Mouse (Mus musculus) cerebellum, postnatal 4 days (tissue): Measurements from ENCODE around the gene Dip2b.

Experiments used
- DNase-seq, 2 experiments: peaks; one replicate each; pipeline ENCODE4 v3.0.0; 2022; ENCODE audit warnings: low spot score in 2 of 2, mixed read lengths in 1 of 2

Gene Dip2b

DNA sequence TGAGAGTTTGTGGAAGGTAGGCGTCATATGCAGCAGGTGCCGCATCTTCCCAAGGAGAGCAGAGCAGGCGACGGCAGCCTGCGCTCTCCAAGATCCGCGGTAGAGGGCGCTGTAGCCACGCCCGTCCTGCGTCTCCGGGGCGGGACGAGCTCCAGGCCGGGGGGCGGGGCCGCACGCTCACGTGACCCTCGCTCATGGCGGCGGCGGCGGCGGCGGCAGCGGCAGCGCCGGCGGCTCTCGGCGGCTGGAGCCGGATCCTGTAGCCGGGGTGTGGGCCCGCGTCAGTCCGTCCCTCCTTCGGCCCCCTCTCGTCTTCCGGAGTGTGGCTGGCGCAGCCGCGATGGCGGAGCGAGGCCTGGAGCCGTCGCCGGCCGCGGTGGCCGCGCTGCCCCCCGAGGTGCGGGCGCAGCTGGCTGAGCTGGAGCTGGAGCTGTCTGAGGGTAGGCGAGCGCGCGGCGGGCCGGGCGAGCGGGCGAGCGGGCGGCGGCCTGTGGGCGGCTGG, at the start of gene Dip2b:
Gene Dip2b (plus strand): TSS at position 195 of the 502 bp plus-strand sequence.
- DNase-seq: peak; percentile 99 to 100

DNA sequence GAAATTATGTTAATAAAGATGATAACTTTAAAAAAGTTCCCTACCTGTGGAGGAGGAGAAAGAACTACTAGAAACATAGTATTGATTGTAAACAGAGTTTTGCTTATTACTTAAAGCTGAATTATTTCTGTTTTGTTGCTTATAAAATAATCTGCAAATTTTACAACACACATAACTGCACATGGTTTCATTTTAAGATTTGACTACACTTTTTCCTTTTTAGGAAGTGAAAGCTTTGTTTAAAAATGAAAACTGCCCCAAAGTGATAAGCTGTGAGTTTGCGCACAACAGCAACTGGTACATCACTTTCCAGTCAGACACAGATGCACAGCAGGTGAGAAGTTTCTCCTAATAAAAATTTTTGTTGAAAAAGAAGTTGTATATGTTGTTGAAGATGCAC, 45.4 kb upstream of the Dip2b start:
- DNase-seq: no peak

DNA sequence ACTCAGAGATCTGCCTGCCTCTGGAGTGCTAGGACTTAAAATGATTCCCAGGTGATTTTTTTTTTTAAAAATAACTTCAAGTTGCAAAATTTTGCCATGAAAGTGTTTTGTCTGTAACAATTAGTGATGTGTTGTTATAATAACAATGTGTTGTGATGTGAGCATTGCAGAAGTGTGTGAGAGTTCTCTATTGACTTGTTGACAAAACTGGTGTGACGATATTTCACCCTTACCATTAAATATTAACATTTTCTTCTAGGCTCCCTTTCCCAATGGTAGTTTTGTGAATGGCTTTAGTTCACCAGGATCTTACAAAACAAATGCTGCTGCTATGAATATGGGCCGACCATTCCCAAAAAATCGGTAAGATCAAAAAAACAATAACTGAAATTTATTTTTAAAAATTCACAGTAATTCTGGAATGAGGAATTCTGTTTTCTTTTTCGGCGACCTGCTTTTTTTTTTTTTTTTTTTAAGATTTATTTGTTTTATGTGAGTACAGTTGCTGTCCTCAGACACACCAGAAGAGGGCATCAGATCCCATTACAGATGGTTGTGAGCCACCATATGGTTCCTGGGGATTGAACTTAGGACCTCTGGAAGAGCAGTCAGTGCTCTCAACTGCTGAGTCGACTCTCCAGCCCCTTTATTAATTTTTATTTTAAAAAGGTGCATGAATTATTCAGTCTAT, 41.2 kb upstream of the Dip2b start:
- no peak for DNase-seq

DNA sequence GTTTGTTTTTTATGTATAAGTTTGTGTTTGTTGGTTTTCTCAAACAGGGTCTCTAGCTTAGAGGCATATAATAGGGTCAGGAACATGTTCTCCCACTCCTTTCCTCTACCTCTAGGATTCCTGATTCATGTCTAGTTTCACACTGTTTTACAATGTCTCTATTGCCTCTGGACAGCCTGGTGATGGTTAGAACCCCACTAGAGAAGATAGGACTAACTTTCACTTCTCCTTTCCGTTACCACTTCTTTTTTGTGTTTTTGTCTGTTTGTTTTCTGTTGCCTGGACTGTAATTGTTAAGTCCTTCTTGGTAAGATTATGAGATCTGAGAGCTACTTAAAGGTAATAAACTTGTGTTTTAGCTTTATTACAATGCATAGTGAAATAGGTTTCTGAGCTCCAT, 39.1 kb upstream of the Dip2b start:
- DNase-seq: no peak

DNA sequence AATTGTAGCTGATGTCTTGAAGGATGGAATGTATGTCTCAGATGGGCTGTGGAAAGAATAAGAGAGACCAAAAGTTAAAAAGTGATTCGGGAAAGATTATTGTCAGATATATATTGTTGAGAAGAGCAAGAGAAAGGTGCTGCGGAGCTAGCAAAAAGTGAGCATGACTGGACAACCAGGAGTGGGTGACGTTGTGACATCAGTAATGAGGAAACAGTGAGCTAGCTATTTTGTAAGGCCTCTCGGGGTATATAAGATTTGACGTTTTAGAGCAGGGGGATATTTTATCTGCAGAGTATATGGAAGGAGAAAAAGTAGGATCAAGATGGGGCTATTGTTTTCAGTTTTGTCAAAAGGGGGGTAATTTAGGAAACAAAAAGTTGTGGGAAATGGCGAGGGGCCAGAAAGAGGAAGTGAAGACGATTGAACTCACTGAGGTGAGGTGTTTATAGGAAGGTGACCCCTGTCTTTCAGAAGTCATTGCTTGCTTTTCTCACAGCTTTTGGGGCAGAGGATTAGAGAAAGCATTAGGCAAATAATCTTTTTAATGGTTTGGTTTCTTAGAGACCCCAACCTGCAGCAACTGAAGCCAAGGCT, 33.7 kb upstream of the Dip2b start:
- no peak for DNase-seq

DNA sequence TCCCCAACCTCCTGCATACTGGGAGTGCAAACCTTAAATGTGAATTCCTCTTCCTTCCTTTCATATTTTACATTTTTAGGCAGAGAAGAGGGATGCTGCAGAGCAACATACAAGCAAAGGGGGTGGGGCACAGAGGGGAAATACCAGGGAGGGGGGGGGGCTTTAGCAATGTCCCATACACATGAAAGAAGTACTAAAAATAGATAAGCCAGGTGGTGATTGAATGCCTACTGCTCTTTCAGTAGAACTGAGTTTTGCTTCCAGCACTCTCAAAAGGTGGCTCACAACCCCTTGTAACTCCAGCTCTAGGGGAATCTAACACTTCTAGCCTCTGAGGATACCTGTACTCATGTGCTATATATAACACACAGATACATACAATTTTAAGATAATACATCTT, 32.3 kb upstream of the Dip2b start:
- DNase-seq: no peak

DNA sequence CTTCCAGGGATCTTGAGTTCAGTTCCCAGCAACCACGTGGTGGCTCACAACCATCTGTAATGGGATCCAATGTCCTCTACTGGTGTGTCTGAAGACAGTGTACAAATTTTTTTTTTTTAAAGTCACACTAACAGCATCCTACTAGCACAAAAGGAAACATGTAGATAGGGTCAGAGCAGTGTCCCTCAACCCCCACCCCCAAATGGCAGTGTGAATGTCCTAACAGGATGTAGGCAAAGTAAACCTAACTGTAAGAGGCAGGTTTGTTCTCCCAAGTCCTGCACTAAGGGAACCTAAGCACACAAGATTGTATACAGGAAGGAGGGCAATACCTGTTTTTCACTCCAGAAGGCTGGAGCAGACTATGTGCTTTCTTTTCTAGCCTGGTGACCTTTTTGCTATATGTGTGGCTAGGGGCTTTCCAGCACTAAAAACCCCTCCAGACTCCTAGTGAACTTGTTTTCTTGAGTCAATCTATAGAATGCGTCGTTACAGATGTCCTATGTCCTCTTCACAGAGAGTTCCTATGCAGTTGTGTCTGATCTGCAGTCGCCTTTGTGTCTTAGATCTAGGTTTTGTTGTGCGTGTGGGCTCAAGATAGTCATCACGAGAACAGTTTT, 20.1 kb upstream of the Dip2b start:
- no peak for DNase-seq

DNA sequence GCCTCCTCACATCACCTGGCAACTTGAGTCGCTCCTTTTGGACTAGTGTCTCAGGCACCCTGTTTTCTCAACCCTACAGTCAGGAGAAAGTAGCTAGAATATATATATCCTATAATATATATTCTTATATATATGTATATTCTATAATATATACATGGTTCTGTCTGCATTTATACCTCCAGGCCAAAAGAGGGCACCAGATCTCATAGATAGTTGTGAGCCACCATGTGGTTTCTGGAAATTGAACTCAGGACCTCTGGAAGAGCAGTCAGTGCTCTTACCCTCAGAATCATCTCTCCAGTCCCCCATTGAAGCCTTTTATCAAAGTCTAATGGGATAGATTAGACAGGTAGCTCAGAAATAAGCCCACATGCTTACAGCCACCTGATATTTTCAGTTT, 17.3 kb upstream of the Dip2b start:
- no peak for DNase-seq

DNA sequence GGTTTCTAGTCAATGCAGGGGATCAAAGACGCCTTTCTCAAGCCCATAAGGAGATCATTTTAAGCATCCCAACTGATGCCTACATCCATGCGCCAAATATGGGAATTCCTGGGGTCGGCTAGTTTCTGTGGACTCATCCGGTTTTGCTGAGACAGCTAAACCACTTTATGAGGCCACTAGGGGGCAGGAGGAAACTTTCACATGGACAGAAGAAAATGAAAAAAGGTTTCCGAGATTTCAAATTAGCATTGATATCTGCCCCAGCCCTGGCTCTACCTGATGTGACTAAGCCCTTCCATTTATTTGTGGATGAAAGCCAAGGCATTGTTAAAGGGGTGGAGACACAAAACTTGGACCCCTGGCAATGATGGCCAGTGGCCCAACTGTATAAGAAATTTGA, 15.5 kb upstream of the Dip2b start:
- DNase-seq: peak in 1 of 2 experiments; percentile 49

DNA sequence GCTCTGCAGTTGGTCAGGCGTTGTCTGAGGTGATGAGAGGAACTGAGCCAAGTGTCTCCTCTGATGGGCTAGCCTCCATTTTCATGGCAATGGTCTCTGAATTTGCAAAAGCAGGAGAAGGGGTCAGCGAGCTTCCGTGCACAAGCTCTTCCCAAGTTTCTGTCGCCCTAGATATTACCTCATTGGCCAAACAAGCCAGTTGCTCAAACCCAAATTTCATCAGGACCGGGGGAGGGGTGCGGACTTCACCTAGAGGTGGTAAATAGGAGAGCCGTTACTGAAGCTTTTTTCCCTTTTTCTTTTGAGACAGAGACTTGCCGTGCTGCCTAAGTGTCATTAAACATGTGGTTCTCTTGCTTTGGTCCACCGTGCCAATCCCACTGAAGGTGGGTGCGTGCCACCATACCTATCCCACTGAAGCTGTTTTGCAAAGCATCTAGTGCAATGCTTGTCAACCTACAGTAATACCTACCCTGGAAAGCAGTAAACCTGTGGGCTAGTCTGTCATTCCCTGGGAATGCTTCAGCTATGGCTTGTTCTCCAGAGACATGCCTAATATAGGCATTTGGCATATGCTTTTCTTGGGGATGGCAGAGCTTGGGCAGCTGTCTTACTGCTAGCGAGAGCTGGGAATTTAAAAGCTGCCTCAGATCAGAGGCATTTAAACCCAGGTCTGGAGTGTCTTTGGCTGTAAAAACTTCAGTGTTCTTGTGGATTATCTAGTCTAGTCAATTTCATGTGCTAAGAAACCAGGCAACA, 13.2 kb upstream of the Dip2b start:
- DNase-seq: no peak

DNA sequence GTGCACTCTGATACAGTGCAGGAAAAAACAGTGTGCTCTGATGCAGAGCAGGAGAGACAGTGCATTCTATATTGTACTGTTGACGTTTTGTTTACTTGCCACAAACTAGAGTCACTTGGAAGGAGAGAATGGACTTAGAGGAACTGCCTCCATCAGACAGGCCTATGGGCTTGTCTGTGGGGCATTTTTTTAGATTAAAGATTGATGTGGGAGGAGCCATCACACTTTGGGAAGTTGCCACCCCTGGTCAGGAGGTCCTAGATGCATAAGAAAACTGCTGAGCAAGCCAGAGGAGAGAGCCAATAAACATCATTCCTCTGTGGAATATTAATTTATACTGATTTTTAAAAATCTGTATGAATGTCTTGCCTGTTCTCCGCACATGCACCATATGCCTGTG, 10.3 kb upstream of the Dip2b start:
- no peak for DNase-seq

DNA sequence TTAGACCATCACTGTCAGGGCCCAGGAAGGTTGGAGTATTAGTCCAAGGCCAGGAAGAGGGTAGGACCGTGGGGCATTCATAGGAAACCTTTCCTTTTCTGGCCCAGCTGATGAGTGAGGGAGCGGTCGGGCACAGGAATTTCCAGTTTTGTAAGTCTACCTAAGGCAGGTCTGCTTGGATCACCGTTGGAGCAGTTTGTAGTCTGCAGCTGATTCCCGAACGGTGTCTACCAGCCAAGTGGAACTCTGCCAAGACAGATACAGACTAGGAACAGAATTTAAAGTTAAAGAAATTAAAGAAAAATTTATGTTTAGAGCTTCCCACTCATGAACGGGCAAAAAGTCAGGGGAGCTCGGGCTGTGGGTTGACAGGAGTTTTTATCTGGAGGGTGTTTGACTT, 9.0 kb upstream of the Dip2b start:
- DNase-seq: no peak

DNA sequence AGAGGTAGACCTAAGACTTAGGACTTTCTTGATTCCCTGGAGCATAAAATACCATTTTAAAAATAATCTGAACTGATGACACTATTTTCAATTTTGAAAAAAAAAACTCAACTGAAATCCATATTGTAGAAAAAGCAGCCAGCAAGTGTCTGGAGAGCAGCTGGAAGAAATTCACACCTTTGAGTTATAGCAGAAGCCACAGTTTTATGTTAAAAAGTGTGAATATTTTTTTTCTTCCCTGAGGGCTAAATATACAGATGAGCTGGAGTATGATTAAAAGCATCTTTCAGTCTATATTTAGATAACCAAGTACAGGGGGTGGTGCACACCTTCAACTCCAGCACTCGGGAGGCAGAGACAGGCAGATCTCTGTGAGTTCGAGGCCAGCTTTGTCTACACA, 8.6 kb upstream of the Dip2b start:
- no peak for DNase-seq

DNA sequence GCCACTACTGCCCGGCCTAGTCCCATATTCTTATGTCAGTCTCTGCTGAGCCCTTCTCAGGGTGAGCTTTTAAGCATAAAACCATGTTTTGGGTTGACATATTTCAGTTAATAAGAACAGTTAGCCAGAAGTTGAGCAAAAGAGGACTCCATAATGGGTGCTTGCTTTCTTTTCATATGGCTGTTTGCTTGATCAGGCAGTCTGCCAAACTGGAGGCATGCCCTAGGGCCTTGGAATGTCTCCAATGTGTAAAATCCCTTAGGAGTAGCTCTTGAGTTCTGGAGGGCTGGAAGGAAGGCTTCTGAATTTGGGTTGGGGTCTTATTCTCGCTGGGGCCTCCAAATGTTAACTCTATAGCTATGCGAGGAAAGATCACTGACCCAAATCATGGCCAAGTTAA, 5.9 kb upstream of the Dip2b start:
- no peak for DNase-seq

DNA sequence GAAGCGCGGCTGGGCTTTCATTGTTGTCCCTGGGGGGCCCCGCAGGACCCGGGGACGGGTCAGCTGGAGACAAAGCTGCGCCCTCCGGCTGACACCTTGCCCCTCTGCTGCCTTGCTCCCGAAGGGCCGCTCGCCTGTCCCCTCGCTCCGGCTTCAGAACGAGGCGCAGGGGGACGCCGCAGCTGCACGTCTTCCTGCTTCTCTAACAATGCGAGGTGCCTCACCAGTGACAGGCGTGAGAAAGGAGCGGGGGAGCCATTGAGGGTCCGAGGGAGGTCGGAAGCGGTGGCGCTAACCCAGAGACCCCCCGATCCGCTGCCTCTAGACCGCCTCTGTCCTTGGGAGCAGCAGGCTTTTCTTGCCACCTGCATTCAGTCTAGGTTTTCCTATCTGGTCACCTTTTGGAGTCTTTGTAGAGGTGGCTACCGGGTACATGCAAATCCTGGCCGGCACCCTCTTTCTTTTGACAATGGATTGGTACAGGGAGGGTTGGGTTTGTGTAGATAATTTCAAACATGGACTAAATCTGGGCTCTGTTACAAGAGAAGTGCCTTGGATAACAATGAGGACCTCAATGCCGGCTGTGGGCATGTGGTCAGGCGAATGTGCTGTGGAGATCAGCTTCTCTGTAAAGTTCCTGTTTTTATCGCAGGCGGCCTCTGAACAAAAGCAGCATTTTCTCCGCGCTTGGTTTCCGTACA, 687 bp downstream of the Dip2b start:
- DNase-seq: peak; percentile 31 to 50

DNA sequence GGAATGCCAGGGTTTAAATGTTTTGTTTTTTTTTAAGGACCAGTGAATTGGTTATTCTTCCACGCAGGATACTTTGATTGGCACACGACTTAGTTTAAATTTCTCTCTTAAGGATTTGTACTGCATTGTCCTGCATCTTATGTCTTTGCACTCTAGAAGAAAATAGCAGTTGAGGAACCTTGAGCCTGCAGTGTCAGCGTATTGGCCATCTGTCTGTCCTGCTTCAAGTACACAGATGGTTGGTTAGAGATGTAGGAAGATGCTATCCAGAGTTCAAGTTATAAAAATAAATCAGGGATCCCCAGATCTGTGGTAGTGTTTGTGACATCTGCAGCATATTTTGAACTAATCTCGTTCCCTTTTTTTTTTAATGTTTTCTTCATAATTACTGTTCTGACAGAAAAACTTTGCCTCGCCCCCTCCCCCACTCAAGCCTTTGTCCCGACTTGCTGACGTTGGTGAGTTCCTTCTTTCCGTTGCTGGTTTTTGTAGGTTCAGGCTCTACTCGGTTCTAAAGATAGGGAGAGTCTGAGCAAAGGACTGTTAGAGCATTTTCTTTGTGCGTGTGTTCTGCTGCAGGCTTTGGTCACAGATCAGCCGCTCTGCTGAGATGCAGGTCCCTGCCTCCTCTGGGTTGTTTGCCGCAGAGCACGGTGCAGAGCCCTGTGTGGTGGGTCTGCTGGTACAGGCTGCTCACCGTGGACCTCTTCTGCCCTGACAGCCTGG, 2.2 kb downstream of the Dip2b start:
- DNase-seq: no peak

DNA sequence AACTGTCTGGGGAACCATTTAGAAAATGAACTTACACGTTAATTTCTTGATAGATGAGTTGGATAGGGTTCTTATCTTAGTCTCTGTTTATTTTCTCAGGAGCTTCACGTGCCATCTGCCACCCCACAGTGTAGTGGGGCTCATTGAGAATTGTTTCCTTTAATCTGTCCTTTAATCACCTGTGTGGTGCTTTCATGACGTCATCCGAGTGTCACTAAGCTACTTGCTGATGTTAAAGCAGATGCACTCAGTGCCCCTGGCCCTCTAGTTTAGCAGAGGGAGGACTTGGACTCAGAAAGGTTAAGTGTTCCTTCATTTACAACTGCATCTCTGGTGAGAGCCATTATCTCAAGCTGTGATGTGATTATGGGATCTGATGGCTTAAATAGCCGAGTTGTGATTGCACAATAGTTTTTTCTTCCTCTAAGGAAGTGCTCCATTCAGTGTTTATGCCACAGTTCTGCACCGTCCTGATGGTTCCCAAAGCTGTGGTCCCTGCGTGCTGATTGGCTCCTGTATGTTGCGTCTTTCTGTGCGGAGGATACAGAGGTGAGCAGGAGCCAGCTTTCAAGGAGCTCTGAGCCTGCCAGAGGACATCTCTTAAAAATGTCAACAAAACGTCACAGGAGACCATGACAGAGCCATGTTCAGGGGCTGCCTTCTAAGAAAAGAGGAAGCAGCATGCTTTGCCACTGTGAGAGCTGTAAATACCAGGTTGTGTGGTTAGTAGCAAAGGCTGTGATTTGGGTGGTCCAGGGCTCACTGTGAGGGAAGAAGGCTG, 3.0 kb downstream of the Dip2b start:
- DNase-seq: no peak

DNA sequence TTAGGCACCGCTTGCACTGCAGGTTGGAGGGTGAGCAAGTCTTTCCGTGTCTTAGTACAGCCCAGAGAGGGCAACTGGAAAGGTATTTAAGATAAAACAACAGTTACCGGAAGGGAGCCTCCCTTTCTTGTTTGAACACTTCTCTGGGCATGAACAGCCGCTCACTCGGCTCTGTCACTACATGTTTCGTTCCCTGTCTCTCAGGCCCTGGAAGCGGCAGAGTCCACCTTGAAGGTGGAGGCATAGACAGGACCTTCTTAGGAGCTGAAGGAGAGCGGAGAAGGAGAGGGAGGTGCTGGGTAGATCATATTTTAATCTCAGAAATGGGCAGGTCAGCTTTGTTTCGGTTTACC, 3.6 kb downstream of the Dip2b start:
- DNase-seq: no peak

DNA sequence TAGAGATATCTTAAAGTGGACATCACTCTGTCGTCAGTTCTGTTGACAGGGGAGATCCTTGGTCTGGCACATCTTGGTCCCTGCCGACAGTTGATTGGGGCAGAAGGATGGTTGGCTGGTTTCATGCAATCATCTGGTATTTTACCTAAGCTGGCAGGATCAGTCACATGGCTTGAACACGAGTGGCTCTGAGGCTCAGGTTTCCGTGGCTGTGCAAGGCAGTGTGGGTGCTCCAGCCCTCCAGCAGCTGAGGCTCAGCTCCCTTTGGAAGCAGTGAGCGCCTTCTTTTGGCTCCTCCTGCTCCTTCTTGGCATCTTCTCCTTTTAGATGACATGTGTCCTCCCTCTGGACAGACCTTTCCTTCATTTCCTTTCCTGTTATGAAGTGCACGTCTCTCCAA, 7.1 kb downstream of the Dip2b start:
- DNase-seq: no peak

DNA sequence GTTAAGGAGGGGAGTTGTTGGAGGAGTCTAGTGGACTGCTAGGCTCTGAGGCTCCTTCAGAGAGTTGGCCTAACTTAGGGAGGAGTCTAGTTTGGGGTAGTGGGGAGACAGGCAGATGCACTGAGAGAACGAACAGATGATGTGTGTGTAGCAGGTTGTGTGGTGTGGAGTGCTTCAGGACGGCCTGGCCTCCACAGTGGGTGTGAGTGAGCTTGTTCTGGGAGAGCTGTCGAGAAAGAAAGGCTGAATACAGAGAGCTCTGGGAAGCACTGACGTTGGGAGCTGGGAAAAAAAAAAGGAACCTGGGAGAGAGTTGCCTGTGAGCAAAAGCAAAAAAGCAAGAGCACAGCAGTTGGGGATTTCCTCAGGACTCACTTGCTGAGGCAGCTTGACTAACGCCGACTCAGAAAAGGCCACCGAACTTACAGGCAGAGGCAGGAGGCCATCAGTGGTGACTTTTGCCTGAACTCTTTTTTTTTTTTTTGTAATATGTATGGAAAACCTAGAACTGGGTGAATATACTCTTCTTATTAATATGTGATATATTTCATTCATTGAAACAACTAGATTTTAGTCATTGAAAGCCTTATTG, 11.1 kb downstream of the Dip2b start:
- DNase-seq: no peak
